Mouse (Mus musculus): ENCODE data around the gene Ptprd.

Gene Ptprd

GRCm38 (mm10) chr4:78211529-78212494, at the start of gene Ptprd:
Gene Ptprd, minus strand, starts transcription at chr4:78211961.
- peak in 1 of 2 experiments; percentile 37 for DNase-seq (ENCODE audit: low spot score in 2 of 2)

GRCm38 (mm10) chr4:78235820-78236219, 24.1 kb upstream of the Ptprd start:
- no peak for DNase-seq (ENCODE audit: low spot score in 2 of 2)

- DNase-seq (ENCODE audit: low spot score in 2 of 2): no peak
These were observed 23.6 kb upstream of the Ptprd start for GRCm38 (mm10) chr4:78235316-78235715.

DNA sequence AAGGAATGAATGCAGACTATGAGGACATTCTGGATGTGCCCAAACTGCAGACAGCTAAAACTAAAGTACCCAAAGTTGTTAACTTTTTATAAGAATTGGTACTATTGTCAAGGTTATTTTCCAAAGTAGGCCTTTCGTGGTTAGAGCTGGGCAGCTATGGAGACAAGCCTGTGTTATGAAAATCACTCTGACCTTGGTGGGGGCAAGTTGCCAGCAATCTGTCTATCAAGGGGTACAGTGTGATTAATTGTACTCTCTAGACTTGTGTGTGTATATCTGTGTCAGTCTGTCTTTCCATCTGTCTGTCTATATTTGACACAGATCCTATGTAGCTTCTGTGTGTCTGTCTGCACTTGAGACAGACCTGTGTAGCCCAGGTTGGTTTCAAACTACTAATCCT, 22.9 kb upstream of the Ptprd start:
- DNase-seq (ENCODE audit: low spot score in 2 of 2): no peak

- DNase-seq (ENCODE audit: low spot score in 2 of 2): no peak
These were observed 2.2 kb upstream of the Ptprd start for GRCm38 (mm10) chr4:78213949-78214348.

DNA sequence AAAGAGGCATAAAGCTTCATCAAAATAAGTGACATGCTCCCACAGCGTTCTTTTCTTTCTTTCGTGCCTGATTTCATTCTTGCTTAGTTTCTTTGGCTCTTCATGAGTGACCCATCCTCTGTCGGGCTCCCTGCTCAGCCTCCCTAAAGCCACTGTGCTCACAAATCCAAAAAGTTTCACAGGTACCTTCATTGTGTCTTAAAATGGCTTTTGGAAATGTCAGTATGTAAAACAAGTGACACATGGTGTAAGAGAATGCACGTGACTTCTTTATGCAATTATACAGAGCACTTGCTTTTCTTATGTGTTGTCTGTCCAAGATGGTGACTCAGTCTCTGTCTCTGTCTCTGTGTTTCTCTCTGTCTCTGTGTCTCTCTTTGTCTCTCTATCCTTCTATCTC, 1.2 kb upstream of the Ptprd start:
- peak in 1 of 2 experiments; percentile 16 for DNase-seq (ENCODE audit: low spot score in 2 of 2)

DNA sequence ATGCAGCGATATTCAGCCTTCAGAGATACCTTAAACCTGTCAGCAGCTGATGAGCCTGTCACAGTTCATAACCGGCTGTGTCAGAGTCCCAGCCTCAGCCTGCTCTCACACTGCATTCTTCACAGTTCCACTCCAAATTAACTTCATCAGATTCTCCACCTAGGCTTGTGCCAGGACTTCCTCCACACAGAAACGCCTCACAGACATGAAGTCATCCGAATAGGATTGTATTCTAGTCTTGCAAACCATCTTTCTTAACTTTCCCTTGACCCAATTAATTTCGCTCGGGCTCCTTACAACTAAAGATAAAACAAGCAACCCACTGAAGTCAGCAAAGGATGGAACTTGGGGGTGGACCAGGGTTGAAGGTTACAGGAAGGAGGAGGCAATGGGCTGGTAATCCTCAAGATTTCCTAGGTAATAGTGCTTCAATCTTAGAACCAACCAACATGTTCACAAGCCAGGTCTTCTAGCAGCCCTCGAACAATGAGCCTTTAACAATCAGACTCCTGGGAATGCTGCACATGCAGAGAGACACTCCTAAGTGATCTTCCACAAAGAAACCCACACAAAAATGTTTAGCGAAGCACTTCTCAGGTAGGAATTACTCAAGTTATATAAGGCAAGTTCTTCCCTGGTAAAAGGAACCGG, 758 bp downstream of the Ptprd start:
- peak in 1 of 2 experiments; percentile 43 for DNase-seq (ENCODE audit: low spot score in 2 of 2)

DNA sequence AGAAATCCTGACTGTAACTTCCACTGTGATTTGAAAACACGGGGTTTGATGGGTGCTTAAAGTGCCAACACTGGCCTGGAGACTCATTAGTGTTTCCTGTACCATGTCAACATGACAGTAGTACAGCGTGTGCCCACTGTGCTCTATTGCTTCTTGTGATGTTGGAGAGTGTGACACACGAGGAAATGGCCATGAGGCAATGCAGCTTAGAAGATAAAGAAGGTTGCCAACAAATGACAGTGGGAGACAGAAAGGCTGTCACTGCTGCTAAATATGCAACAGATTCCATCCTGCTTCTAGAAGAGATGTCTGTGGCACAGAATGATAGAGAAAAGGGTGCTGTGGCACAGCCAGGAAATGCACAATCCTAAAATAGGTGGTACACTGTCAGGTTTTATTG, 6.7 kb downstream of the Ptprd start:
- DNase-seq (ENCODE audit: low spot score in 2 of 2): no peak

DNA sequence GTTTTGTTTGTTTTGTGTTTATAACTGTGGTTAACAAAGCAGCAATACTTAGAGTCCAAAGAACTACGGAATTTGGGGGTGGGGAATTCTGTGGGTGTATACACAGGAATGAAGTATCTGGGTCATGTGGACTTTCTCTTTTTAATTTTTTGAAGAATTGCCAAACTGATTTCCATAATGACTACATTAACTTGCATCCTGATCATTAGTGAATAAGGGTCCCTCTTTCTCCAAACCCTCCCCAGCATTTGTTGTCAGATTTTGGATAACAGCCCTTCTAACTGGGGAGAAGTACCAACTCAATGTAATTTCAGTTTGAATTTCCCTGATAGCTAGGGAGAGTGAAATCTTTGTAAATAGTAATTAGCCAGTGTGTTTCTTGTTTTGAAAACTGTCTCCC, 43.3 kb downstream of the Ptprd start:
- DNase-seq (ENCODE audit: low spot score in 2 of 2): no peak

DNA sequence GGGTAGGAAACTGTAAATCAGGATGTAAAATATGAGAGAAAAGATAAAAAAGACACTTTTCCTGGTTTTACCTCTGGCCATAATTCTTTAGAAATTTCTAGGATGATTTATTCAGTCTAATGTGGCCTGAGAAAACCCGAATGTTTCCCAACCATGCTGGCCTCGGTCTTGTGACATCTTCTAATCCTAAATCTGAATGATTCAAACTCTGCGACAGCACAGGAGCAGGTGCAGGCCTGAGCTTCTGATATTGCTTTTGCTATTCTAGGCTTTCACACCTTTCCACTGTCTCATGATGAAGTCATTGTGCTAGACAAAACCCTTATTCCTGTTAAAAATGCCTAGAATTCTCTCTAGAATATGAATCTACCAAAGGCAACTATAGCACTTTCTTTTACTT, 51.3 kb downstream of the Ptprd start:
- DNase-seq (ENCODE audit: low spot score in 2 of 2): peak in 1 of 2 experiments; percentile 17

DNA sequence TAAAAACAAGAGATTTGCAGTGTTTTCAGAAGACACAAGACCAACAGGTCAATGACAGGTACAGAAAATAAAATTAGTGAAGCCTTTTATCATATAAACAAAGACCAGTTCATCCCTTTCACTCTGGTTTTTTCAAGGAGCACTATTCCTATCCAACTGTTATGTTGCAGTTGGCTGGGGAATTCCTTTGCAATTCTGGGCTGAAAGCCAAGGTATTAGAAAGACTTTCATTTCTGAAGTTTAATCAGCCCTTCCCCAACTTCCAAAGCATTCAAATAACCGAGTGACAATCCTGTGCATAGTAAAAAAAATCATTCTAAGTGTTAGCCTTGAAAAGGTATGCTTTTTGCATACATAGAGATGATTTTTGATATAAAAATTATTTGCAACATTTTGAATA, 61.2 kb downstream of the Ptprd start:
- DNase-seq (ENCODE audit: low spot score in 2 of 2): no peak

GRCm38 (mm10) chr4:78142767-78143148, 69.0 kb downstream of the Ptprd start:
- DNase-seq (ENCODE audit: low spot score in 2 of 2): no peak

GRCm38 (mm10) chr4:78142088-78142766, 69.5 kb downstream of the Ptprd start:
- no peak for DNase-seq (ENCODE audit: low spot score in 2 of 2)

- DNase-seq (ENCODE audit: low spot score in 2 of 2): no peak
These were observed 100.9 kb downstream of the Ptprd start for GRCm38 (mm10) chr4:78110898-78111297.

DNA sequence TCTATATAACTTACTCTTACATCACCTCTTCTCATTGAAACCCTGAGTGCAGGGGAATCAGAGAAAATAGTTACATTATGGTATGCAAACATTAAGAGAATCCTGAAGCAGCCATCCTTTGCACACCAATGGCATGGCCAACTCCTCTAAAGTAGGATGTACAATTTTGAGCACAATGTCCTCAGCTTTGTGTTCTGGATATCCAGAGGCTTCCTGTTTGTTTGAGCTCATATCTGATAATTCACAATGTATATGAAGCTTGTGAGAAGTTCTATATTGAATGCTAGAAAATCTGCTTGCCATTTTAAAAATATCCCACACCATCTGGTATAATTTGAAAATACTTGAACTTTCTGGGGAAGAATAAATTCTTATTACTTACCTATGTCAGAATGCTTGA, 114.2 kb downstream of the Ptprd start:
- DNase-seq (ENCODE audit: low spot score in 2 of 2): no peak

GRCm38 (mm10) chr4:78082744-78083143, 129.0 kb downstream of the Ptprd start:
- no peak for DNase-seq (ENCODE audit: low spot score in 2 of 2)

DNA sequence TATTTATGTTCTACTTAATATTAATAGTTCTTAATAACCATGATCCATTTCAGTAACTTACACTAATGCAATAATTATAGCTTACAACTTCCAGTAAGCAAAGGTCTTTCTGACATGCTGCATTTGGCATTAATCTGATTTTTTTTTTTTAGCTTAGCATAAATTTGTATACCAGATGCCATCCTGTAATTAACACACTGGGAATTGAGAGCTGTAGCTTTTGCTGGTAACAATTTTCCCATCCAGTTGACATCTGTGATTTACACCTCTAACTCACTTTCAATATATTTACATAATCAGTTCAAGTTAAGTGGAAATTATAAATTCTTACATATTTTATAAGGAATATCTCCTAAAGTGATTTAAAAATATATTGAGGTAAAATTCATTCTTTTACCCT, 134.3 kb downstream of the Ptprd start:
- no peak for DNase-seq (ENCODE audit: low spot score in 2 of 2)

DNA sequence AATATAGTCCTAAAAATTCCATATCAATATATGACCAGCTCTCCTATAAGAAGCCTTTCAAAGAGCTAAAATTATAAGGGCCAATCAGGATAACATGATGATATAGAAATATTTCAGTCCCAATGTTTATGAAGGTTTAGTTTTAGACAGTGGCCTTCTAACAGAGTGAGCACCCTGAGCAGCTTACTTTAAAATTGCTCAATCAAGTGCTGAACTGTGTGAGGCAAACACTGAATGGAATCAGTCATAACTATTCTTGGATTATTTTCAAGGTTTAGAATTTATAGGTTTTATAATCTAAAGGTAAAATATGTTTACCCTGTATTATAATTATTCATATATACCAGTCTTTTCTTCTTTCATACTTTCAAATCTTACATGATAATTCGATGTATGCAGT, 134.7 kb downstream of the Ptprd start:
- no peak for DNase-seq (ENCODE audit: low spot score in 2 of 2)

- peak in 1 of 2 experiments; percentile 8 for DNase-seq (ENCODE audit: low spot score in 2 of 2)
These were observed 173.4 kb downstream of the Ptprd start for GRCm38 (mm10) chr4:78038401-78038800.

DNA sequence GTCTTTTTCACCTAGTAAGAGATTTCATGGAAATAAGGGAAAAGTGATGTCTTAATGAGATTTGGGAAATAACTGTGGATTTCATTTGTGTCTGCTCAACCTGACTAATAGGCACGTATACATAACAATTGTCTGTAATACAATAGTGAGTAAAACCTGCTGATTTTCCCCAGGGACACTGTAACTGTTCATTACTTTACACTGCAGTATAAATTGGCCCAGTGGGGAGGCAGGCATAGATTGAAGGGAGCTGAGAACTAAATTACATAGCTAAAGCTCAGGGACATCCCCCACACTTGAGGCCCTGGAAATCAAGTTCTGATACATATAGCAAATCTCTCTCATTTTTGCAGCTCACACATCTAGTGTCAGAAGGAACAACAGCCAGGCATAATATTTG, 209.7 kb downstream of the Ptprd start:
- DNase-seq (ENCODE audit: low spot score in 2 of 2): no peak

DNA sequence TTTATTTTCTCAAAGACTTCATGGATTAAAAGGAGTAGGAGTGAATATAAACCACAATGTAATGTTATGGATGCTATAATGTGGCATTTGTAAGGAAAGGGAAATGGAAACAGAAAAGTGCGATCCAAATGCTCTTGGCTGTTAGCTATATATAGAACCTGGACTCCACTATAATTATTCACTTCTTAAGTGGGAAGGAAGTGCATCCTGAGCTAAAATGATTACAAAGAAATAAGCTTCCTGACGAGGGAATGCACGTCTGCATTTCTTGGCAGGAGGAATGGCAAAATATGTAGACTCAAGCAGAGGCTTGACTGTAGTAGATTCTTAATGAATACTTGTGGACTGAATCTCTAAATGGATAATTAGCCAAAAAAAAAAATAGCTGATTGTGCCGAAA, 219.1 kb downstream of the Ptprd start:
- DNase-seq (ENCODE audit: low spot score in 2 of 2): no peak

DNA sequence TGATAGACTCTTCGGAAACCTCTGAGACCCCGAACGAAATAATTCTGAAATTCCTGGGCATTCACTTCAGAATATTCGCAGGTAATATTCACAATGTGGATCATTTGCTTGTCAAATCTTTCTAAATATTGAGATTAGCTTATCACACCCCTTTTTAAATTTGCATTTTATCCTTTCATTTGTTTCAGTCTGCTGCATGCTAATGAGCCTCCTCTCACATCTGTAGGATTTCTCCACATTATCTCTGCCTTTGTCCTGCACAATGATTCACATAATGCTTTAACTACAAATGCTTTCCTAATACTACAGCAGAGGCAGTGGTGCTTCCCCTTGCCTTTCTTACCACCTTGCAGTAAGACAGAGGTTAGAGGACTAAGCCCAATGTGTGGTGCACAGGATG, 229.7 kb downstream of the Ptprd start:
- no peak for DNase-seq (ENCODE audit: low spot score in 2 of 2)

Measured in left cerebral cortex, adult 9 months (tissue).